Mouse (Mus musculus): ENCODE results near the gene Cop1. TPM values are rescaled to one million over a fixed set of nuclear protein-coding genes. Genes with fewer than 3 reads are reported as not detected.

Gene Cop1
- polyA plus RNA-seq, 1 experiment from 2014 or later, result 59.2 TPM

- no peak overlapping the region for H3K4me3 ChIP-seq (replicated peaks)
Observed at GRCm38 (mm10) chr1:159386458-159386857, 154.3 kb downstream of the Cop1 start.

GRCm38 (mm10) chr1:159388565-159389024 lies 156.5 kb downstream of the Cop1 start:
- H3K36me3 ChIP-seq (replicated peaks), result no peaks in the 10 kb centered on the region
- WGBS (ENCODE audit: insufficient replicate concordance), result 73% methylated on average over 13 of the region's 13 CpGs
- no peak overlapping the region for H3K9ac ChIP-seq
- no peaks in the 10 kb centered on the region for H3K27me3 ChIP-seq
- no peak overlapping the region for H3K4me3 ChIP-seq (replicated peaks)
- H3K9me3 ChIP-seq (replicated peaks), result no peaks in the 10 kb centered on the region
- no peaks in the 10 kb centered on the region for H3K4me1 ChIP-seq (replicated peaks)
- no peak for ATAC-seq (ENCODE audit: insufficient read depth)
- H3K27ac ChIP-seq (replicated peaks), result no peak overlapping the region
- H3K4me2 ChIP-seq, result no peak overlapping the region

More at GRCm38 (mm10) chr1:159386458-159386857, 154.3 kb downstream of the Cop1 start:
- no peak for ATAC-seq (ENCODE audit: insufficient read depth)
- Histone ChIP-seq H3K4me1 (replicated peaks) (no peaks in the 10 kb centered on the region), H3K27ac (replicated peaks) (no peak overlapping the region), H3K27me3 (no peaks in the 10 kb centered on the region), H3K9ac (no peak overlapping the region), H3K4me2 (no peak overlapping the region), H3K9me3 (replicated peaks) (no peaks in the 10 kb centered on the region), H3K36me3 (replicated peaks) (no peaks in the 10 kb centered on the region)
- WGBS (ENCODE audit: insufficient replicate concordance), result 50% methylated on average over 5 of the region's 5 CpGs

GRCm38 (mm10) chr1:159390049-159390448 lies 157.9 kb downstream of the Cop1 start:
- H3K4me2 ChIP-seq, result no peak overlapping the region
- no peaks in the 10 kb centered on the region for H3K27me3 ChIP-seq
- no peak overlapping the region for H3K9ac ChIP-seq
- no peak for ATAC-seq (ENCODE audit: insufficient read depth)
- H3K9me3 ChIP-seq (replicated peaks), result no peaks in the 10 kb centered on the region
- no peak overlapping the region for H3K27ac ChIP-seq (replicated peaks)
- WGBS (ENCODE audit: insufficient replicate concordance), result 12% methylated on average over 14 of the region's 14 CpGs
- no peaks in the 10 kb centered on the region for H3K4me1 ChIP-seq (replicated peaks)
- no peaks in the 10 kb centered on the region for H3K36me3 ChIP-seq (replicated peaks)
- H3K4me3 ChIP-seq (replicated peaks), result no peak overlapping the region

- Histone ChIP-seq H3K4me2 (no peak overlapping the region), H3K4me3 (replicated peaks) (no peak overlapping the region), H3K27ac (replicated peaks) (no peak overlapping the region), H3K36me3 (replicated peaks) (no peaks in the 10 kb centered on the region), H3K9me3 (replicated peaks) (no peaks in the 10 kb centered on the region), H3K27me3 (no peaks in the 10 kb centered on the region), H3K4me1 (replicated peaks) (no peaks in the 10 kb centered on the region), H3K9ac (no peak overlapping the region)
- no peak for ATAC-seq (ENCODE audit: insufficient read depth)
- 56% methylated on average over 8 of the region's 8 CpGs for WGBS (ENCODE audit: insufficient replicate concordance)
Observed at GRCm38 (mm10) chr1:159392667-159393066, 160.5 kb downstream of the Cop1 start.

- H3K4me3 ChIP-seq (replicated peaks), result no peak overlapping the region
- H3K27me3 ChIP-seq, result no peaks in the 10 kb centered on the region
- H3K9me3 ChIP-seq (replicated peaks), result no peaks in the 10 kb centered on the region
- no peaks in the 10 kb centered on the region for H3K36me3 ChIP-seq (replicated peaks)
- H3K4me1 ChIP-seq (replicated peaks), result no peaks in the 10 kb centered on the region
- H3K27ac ChIP-seq (replicated peaks), result no peak overlapping the region
- no peak overlapping the region for H3K4me2 ChIP-seq
- no peak overlapping the region for H3K9ac ChIP-seq
- WGBS (ENCODE audit: insufficient replicate concordance), result 32% methylated on average over 6 of the region's 6 CpGs
- no peak for ATAC-seq (ENCODE audit: insufficient read depth)
Observed at GRCm38 (mm10) chr1:159393070-159393699, 161.1 kb downstream of the Cop1 start.

- Histone ChIP-seq H3K9me3 (replicated peaks) (no peaks in the 10 kb centered on the region), H3K27ac (replicated peaks) (no peak overlapping the region), H3K4me1 (replicated peaks) (no peaks in the 10 kb centered on the region), H3K27me3 (no peaks in the 10 kb centered on the region), H3K4me2 (no peak overlapping the region), H3K9ac (no peak overlapping the region), H3K36me3 (replicated peaks) (no peaks in the 10 kb centered on the region), H3K4me3 (replicated peaks) (no peak overlapping the region)
- 22% methylated on average over 1 of the region's 1 CpGs for WGBS (ENCODE audit: insufficient replicate concordance)
- no peak for ATAC-seq (ENCODE audit: insufficient read depth)
Observed at GRCm38 (mm10) chr1:159393931-159394330, 161.8 kb downstream of the Cop1 start.

GRCm38 (mm10) chr1:159396515-159396914 lies 164.4 kb downstream of the Cop1 start:
- Histone ChIP-seq H3K36me3 (replicated peaks) (no peaks in the 10 kb centered on the region), H3K4me2 (peak overlapping the region; percentile 36), H3K9ac (no peak overlapping the region), H3K4me3 (replicated peaks) (no peak overlapping the region), H3K9me3 (replicated peaks) (no peaks in the 10 kb centered on the region), H3K4me1 (replicated peaks) (no peaks in the 10 kb centered on the region), H3K27me3 (no peaks in the 10 kb centered on the region), H3K27ac (replicated peaks) (no peak overlapping the region)
- no peak for ATAC-seq (ENCODE audit: insufficient read depth)
- 7% methylated on average over 9 of the region's 9 CpGs for WGBS (ENCODE audit: insufficient replicate concordance)

Small RNA genes within 50 kb of the gene (microRNA-seq; reads per million reads assigned to microRNA genes)
- 20.0 reads per million, percentile 36 among the genes with 10 or more reads in this experiment for gene Mir1843b
